Mouse (Mus musculus) thymus, adult 2 months (tissue): ENCODE data around the gene Zcchc2.

Experiments used
- CTCF ChIP-seq: fragments of 200-500 bp; IDR thresholded peaks from 2 replicates; pipeline ENCODE4 v1.5.1; 2012; ENCODE audit warnings: mild to moderate bottlenecking, control low read depth, low read length, moderate library complexity, borderline replicate concordance; ENCODE audit not compliant: control insufficient read depth, poor library complexity, insufficient read depth; ENCODE audit errors: extremely low read depth
- POLR2A ChIP-seq: fragments of 200-500 bp; IDR thresholded peaks from 2 replicates; pipeline ENCODE4 v1.6.1; 2012; ENCODE audit warnings: mild to moderate bottlenecking, low read length, control low read depth, moderate library complexity; ENCODE audit not compliant: control insufficient read depth, poor library complexity, insufficient read depth; ENCODE audit errors: extremely low read depth

DNA sequence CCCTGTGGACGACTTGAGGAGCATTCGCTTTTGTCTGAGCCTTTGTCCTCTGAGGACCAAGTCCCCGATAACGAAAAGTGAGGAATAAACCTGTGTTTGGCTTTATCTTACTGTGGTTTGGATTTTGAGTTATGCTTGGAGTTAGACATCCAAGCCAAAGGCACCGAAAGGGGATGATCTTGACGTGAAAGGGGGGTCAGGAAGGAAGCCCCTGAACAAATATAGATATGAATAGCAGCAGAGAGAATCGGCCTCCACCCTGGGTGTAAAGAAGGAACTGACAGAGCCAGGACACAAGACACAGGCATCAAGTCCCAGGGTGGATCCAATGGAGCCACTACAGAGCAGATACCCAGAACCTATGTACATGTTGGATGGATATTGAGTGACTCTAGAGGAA, 83.9 kb downstream of the Zcchc2 start:
- no peak for TF ChIP-seq POLR2A
- TF ChIP-seq CTCF = no peak
